Mouse (Mus musculus) ovary, postnatal 36 days (tissue): ENCODE measurements around the gene Olfr153.
"Not testable (repeated sequence)": the region's sequence is repeated elsewhere in the genome, so short reads cannot be mapped to it uniquely, and the experiment has no call there.

Source experiments
- DNase-seq: peaks from one replicate; pipeline ENCODE4 v3.0.0; 2022; ENCODE audit warnings: low spot score, mixed read lengths

Gene Olfr153

GRCm38 (mm10) chr2:87531496-87531895, at the start of gene Olfr153:
Gene Olfr153, plus strand, starts transcription at chr2:87531796.
- DNase-seq: no peak

GRCm38 (mm10) chr2:87482276-87482675, 49.3 kb upstream of the Olfr153 start:
- DNase-seq: no peak

GRCm38 (mm10) chr2:87496993-87497392, 34.6 kb upstream of the Olfr153 start, which contains the start of gene Pramel7:
Gene Pramel7, minus strand, starts transcription at chr2:87497093.
- not testable (repeated sequence) for DNase-seq

GRCm38 (mm10) chr2:87506265-87506664, 25.3 kb upstream of the Olfr153 start, which contains the start of gene Pramel6:
Gene Pramel6, plus strand, starts transcription at chr2:87506565.
- no peak for DNase-seq

GRCm38 (mm10) chr2:87515046-87515445, 16.6 kb upstream of the Olfr153 start:
- DNase-seq: no peak

GRCm38 (mm10) chr2:87515457-87516060, 16.0 kb upstream of the Olfr153 start:
- no peak for DNase-seq

- no peak for DNase-seq
Measured at GRCm38 (mm10) chr2:87516581-87516980, 15.0 kb upstream of the Olfr153 start.

- no peak for DNase-seq
Measured at GRCm38 (mm10) chr2:87520651-87521050, 10.9 kb upstream of the Olfr153 start.

- DNase-seq: peak; percentile 3
Measured at GRCm38 (mm10) chr2:87525899-87526616, 5.5 kb upstream of the Olfr153 start.

- DNase-seq: no peak
Measured at GRCm38 (mm10) chr2:87534826-87535225, 3.2 kb downstream of the Olfr153 start.

- no peak for DNase-seq
Measured at GRCm38 (mm10) chr2:87545442-87545841, 13.8 kb downstream of the Olfr153 start, which contains the start of gene Olfr1128. Gene Olfr1128, minus strand, starts transcription at chr2:87545542.

GRCm38 (mm10) chr2:87573602-87574001, 42.0 kb downstream of the Olfr153 start, which contains the start of gene Olfr1129:
Gene Olfr1129, plus strand, starts transcription at chr2:87573902.
- not testable (repeated sequence) for DNase-seq
